Mouse (Mus musculus) thymus, adult 2 months (tissue): ENCODE measurements at regions not wholly inside any gene's neighbourhood (a gene's known extent, or its start where the extent isn't known, plus 50 kb on each side); places are given as distances from the start of the nearest gene placed in this dataset.

Experiments used
- CTCF ChIP-seq: fragments of 200-500 bp; IDR thresholded peaks from 2 replicates; pipeline ENCODE4 v1.5.1; 2012; ENCODE audit warnings: mild to moderate bottlenecking, control low read depth, low read length, moderate library complexity, borderline replicate concordance; ENCODE audit not compliant: control insufficient read depth, poor library complexity, insufficient read depth; ENCODE audit errors: extremely low read depth
- POLR2A ChIP-seq: fragments of 200-500 bp; IDR thresholded peaks from 2 replicates; pipeline ENCODE4 v1.6.1; 2012; ENCODE audit warnings: mild to moderate bottlenecking, low read length, control low read depth, moderate library complexity; ENCODE audit not compliant: control insufficient read depth, poor library complexity, insufficient read depth; ENCODE audit errors: extremely low read depth

- TF ChIP-seq CTCF (no peak), POLR2A (no peak)
These were observed 119.1 kb downstream of the Tmem17 start for GRCm38 (mm10) chr11:22630982-22631381.
